Mouse (Mus musculus) adrenal gland, adult 8-10 months (tissue): ENCODE measurements around the gene Ankrd55. TPM values are rescaled to one million over a fixed set of nuclear protein-coding genes. Genes with fewer than 3 reads are reported as not detected.
A peak's percentile ranks its signal among the peaks of the same experiment; 100 is the strongest.

Experiments used
- DNase-seq: peaks from one replicate; pipeline ENCODE4 v3.0.0; 2022
- total RNA-seq, 4 experiments: library from RNA; stranded (reverse); gene quantifications; 2 replicates each; pipeline ENCODE4 v1.2.4; 2022

Gene Ankrd55
- total RNA-seq = 1 to 10 TPM; 2.0 to 4.1 (median 2.9) TPM

DNA sequence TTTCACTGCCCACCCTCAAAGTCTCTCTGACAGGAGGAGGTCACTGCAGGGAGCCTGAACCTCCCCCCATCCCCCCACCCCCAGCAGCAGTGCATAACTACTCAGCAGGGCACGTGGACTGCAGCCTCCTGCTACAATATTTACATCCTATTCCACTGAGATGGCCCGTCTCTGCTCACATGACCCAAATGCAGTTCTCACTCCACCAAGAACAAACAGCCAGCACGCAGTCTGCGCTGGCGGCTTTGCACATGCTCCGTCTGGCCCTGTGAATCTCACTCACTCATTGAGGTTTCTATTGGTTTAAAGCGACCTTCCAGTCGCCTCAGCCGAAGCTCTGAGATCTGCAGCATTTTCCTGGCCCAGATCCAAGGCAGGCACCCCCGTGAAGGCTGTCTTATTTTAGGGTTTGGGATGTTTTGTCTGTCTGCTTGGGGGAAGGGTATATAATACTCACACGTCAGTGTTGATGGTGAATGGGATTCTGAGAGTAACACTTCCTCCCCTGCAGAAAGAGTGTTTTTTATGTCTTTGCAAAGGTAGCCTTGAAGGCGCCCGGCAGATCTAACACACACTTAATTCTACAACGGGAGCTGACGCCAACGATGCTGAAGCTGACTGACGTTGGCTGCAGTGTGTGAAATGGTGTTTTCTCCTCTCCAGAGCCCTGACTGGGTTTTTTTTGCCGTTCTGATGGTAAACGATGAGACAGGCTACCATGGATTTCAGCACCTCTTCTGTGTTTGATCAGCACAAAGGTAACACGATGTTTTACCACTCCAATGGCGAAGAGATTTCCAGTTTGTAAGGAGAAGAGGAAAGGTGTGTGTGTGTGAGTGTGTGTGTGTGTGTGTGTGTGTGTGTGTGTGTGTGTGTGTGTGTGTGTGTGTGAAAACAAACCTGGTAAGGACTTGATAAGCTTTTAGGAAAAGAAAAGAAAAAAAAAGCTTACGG, at the start of gene Ankrd55:
Ankrd55 (plus strand) TSS at position 227 of the 954 bp plus-strand sequence.
- peak; percentile 47 for DNase-seq

DNA sequence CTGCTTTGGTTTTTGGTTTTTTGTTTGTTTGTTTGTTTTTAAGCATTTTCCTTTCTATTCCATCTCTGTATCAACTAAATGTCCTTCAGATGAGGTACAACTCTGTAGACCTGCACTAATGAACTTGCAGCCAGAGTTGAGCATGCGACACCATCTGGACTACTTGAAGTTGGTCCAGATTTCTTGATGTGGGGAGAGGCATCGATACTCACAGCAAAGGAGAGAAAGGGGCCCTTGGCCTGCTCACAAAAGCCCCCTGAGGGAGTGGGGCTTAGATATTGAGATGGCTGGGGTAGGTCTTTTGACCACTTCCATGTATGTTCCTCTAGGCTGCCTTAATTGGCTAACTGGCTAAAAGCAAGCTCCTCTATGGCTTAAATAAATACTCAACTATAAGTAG, 49.0 kb upstream of the Ankrd55 start:
- no peak for DNase-seq

DNA sequence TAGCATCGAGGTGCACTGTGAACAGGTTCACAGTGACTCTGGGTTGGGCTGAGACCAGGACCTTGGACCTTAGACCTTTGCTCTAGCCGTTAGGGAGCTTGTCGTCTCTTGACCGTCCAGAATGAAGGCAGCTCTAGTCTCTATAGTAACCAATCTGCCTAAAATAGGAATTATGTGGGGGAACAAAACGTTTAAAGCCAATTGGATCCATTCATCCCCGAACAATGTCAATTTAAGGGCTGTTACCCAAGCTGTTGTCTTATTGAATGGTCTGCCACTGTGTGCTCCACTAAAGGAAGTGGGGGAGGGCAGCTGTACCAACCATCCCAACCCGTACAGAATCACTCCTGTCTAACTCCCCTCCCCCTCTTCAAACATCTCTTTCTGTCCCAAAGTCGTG, 46.8 kb upstream of the Ankrd55 start:
- DNase-seq = no peak

DNA sequence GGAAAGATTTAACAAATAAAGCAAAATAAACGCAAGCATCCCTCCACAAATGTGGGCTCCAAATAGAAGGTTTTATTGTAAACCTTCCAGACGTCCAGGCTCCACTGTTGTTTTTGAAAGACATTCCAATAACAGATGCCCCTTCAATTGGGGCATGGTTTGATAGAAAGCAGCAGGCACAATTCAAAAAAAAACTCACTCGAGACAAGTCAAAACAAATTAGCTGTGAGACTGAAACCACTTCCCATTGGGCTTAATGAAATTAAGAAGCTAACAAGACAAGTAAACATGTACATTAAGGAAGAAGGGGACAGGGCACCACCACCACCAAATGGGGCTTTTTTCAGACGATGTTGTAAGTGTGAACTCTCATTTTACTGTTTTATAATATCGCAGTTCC, 43.1 kb upstream of the Ankrd55 start:
- no peak for DNase-seq

DNA sequence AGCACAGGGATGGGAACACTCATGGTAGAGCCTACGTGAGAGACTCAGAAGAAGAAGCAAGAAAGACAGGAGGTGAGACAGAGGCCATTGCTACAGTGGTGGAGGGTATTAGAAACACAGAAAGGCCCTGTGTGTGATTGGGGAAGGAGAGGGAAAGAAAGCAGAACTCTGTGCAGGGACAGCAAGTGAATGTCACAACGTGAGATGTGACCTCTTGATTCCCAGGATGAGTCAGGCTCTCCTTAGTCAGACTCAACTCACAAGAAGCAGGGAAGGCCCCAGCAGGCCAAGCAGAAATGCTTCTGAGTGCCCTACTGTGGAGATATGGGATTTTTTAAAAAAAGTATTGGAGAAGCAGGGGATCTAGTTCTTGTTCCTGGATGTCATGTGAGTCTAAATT, 36.8 kb upstream of the Ankrd55 start:
- no peak for DNase-seq

DNA sequence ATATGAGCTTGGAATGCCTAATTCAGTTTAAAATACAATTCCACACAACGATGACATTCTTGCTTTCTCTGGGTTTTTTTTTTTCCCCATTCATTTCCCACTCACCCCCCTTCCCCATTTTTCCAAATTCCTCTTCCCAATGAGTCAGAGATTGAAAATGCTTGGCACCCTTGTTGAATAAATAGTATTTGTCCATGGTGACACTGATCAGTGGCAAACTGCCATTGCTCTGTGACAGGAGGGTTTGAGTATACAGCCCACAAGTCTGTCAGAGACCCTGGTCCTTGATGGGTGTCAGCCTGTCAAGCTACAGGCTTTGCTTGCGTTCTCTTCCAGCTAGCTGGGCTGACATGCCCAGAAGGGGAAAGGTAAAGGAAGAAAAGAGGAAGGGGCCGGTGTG, 36.2 kb upstream of the Ankrd55 start:
- no peak for DNase-seq

DNA sequence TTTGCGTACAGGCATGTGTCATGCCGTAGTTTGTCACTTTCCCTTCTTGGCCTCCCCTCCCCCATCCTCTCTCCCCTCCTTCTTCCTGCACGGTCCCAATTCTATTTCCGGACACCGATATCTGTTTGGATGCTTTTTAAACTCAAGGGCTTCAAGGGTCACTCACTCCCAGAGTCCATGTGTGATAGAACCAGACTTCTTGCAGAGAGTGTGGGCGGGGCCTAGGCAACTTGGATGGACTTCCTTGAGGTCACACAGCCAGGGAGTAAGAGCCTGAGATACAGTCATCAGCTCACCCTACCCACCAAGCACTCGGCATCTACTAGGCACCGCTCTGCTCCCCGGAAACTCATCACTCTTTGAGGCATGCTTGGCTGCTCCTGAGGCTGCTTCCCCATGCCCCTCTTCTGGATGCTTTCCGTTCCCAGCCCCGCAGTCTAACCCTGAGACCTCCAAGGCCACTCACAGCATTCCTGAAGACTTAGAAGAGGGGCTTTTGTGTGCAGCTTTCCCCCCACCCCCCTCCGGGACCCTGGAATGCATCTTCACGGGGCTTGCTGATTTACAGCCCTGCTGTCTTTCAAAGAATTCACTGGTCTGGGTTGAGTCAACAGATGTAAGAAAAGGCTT, 35.1 kb upstream of the Ankrd55 start:
- no peak for DNase-seq

DNA sequence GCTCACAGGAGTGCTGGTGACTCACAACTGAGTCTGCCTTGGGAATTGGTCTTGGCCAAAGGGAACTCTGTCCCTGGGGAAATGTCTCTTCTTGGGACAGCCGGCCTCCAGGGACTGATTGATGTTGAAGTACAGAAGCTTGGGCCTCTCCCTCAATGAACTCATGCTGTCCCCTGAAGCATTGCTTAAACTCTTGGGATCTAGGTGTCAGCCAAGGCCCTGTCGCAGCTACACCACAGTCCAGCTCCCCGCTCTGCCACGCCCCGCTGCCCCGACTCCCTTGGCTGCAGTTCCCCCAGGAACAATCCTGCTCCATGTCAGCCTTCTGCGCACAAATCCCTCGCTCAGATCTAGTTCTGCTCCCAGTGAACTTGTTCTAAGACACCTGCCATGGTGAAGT, 34.1 kb upstream of the Ankrd55 start:
- peak; percentile 70 for DNase-seq

DNA sequence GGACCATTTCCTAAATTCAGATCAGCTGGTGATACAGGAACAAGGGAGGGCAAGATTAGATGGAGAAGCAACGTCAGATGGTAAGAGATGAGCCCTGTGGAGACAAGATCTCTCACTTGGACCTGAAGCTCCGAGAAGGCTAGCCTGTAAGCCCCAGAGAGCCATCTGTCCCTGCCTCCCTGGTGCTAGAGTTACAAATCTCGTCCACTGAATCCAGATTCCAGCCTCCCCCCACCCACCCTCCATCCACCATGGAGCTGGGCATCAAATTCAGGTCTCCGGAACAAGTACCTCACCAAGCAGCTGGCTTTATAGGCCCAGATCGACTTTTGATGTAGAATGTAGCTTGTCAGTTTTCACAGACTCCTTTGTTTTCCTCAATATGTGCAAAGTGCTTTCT, 32.4 kb upstream of the Ankrd55 start:
- DNase-seq = no peak

DNA sequence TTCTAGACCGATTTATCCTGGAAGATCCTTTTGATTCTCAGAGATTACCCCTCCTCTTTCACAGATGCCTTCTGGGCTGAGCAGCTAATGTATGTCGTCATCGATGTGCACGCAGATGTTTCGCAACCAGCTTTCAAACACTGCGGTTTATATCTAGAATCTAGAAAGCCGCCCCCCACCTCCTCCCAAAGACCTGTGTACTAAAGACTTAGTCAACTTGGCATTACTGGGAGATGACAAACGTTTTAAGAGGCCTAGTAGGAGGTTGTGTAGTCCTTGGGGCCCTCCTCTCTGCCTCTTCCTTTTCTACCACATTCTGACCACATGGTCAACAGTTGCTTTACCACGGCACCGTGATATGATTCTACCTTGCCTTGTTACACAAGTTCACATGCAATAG, 29.8 kb upstream of the Ankrd55 start:
- DNase-seq = no peak

DNA sequence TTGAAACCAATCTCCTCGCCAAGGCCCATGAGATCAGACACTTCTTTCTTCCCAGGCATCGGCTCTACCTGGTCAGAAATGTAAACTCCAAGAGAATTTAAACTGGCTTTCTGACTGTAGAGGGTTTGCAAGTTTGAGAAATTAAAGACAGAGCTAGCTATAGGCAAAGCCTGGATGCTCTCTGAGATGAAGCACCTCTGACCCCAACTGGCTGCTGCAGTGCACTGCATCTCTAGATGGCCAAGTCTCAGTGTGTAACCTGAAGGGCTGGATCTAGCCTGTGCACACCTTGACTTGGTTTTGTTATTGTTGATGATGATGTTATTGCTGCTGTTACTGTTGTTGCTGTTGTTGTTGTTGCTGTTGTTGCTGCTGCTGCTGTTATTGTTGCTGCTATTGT, 28.9 kb upstream of the Ankrd55 start:
- DNase-seq = peak; percentile 56

DNA sequence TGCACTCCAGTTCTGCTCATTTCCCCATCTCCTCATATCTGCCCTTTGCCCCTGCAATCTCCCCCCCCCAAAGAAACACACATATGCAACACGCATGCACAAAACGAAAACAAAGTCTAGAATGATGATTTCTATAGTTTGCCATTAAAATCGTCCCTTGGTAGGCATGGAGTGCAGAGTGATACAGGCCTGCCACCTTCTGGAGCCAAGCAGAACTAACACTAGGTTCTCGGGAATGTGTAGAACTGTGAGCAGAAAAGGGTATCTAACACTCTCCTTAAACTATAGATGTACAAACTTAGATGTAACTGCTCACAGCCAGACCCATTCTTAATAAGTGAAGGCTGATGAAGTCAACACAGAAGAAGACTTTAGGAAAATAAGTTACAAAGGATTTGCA, 23.6 kb upstream of the Ankrd55 start:
- no peak for DNase-seq

DNA sequence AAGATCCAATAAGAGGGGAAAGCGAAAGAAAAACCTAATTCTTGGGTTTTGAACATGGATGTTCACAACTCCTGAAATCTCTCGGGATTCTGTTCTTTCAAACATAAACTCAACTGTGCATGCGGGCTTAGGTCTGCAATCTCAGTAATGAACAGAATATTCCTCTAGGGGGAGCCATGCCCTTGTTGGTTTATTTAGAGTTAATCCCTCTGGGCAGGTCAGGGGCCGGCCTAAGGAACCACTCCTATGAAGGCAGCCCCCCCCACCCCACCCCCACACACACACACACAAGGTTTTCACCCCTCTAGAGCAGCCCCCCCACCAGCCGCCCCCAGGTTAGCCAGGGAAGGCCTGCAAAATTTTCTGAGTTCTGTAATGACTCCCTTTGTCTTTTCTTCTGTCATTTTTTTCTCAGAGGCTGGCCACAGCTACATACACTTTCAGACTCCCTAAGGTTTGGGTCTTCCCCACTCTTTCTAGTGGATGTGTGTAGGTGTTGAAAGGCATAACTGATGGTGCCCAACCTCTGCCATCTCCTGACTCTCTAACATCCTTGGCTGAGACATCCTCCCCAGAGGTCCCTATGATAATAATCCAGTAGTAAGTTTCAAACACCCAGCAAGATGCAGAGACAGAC, 16.2 kb upstream of the Ankrd55 start:
- no peak for DNase-seq

DNA sequence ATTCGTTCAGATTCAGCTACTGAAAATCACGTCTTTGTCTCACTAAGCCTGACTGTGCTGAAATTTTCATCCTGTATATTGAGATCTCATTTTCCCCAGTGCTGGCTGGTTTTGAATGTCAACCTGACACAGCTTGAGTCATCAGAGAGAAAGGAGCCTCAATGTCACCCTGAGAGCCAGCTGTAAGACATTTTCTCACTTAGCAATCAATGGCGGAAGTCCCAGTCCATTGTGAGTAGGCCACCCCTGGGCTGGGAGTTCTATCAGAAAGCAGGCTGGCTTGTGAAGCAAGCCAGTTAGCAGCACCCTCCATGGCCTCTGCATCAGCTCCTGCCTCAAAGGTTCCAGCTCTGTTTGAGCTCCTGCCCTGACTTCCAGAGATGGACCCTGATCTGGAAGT, 13.6 kb upstream of the Ankrd55 start:
- DNase-seq = no peak

DNA sequence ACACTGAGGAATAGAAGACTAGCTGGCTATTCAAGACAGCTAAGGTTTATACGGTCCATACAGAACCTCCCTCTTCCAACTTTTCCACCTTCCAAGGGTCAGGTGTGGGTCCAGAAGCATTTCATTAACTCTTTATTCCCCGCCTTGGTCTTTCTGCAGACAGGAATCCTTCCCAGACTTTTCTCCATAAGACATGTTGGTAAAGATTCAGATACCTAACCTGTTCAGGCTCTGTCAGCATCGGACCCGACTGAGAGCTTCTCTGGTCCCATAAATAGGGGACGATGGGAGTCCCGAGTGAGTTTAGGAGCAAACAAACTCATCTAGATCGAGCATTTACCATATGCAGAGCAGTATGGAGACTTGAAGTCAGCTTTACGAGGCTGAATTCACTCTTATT, 12.3 kb upstream of the Ankrd55 start:
- DNase-seq = no peak

DNA sequence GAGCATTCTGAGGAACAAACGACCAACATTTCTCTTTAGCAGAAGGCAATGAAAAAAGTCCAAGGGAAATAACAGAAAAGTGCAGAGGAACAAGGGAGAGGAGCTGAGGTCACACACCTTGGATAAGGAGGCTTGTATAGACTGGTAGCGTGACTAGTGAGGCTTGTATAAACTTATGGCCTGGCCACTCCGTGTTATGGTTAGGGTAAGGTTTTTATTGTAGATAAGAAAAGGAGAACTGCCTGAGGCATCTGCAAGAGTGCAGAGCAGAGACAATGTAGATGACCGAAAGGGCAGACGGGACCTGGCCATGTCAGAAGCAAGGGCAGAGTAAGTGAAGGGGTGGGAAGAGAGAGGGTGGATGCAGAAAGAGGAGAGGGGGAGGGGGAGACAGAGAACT, 10.7 kb upstream of the Ankrd55 start:
- DNase-seq = no peak

DNA sequence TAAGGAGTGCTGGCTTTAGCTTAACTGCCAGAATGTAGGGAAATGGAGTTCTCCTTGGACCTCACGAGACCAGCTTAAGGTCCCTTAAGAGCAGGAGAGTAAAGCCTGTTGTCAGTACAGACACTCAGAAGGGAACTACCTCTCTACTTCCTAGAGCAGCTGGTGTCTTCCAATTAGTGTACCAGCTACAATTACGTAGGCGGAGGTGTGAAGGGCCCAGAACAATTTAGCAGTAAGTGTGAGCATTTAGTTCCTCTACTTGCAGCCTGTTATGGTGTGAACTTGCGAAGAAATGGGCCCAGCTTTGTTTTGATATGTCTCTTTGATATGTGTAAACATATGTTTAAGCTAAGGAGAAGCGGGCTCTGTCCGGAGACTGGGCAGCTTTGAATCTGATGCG, 10.0 kb upstream of the Ankrd55 start:
- DNase-seq = no peak

DNA sequence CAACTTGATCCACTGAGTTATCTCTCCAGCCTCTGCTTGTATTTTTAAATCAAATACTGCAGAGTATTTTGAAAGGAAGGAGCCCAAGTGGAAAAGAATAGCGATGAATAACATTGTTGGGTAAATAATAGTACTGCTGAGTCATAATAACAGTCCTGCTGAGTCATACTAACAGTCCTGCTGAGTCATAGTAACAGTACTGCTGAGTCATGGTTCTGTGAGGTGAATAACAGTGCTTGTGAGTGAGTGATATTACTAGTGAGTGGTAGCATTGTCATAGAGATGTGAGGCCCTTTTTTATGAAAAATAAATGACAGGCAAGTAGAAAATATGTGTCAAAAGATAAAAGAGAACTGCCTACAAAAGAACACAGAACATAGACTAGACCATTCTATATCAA, 1.1 kb upstream of the Ankrd55 start:
- DNase-seq = no peak

DNA sequence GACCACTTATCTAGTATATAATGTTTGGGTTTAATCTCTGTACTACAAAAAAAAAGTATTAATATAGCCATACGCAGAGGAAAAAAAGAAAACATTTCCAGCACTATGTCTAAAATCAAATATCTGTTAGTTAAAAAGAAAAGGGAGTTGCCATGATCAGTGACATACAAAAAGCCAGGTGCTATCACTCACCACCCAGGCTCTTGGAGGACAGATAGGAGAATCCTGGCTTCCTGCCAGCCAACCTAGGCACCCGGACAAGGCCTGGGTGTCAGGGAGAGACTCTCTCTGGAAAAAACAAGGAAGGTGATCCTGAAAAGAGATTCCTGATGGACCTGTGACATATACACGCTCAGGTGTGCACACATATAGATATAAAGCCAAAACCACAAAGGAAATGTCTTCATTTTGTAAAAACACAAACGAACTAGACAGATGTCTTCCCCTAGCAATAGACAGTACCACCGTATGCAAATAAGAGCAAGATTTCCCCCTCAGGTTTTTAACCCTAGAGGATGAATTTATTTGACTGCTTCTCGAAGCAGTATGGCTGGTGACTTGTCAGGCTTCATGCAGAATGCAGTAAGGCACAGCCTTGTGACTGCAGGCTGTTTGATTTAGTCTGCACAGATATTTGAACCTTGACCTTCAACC, 553 bp upstream of the Ankrd55 start:
- DNase-seq = no peak

DNA sequence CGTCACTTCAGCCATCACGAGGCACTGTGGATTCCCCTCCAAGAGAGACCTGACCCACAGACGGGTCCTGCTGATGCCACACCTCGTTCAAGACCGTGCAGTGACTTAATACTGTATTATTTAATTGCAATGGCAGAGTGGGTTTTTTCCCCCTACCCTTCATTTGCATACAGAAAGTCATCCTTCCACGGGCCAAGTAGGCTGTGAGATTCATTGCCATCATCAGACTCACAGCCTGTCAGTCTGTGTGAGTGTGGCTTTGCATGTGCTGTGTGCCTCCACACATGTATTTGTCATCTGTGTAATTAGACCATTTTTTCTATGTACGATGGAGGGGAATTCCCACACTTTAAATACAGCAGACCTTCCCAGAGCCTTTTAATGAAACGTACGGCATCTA, 1.1 kb downstream of the Ankrd55 start:
- DNase-seq = no peak

DNA sequence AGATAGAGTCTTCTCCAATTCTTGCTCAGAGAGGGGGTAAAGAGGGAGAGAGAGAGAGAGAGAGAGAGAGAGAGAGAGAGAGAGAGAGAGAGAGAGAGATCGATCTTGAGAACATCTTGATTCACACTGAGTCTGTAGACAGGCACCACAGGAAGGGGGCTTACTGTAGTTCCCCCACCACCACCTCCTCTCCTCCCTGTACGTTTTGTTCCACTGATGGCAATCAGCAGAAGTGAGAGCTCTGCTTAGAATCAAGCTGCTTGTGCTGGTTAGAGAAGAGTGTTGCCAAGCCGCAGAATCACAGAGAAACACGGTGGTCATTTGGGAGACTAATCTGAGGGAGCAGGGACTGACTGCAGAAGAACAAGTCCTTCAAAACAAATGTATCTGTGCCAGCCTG, 1.7 kb downstream of the Ankrd55 start:
- no peak for DNase-seq

DNA sequence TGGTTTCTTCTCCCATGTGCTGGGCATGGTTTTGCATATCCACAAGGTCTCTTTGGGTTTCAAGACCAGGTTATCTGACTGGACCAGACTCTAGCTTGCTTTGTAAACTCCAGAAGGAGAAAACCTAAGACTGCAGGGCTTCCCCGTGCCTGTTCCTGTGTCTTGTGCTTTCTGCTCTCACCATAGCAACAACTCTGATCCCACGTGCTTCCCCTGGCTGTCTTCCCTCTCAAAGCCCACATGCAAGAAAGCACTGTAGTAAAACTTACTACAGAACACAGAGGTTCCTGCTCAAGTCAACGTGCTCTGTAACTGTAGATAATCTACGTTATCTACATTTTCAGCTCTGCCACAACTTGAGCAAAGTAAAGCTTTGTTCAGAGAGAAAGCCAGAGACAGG, 4.2 kb downstream of the Ankrd55 start:
- DNase-seq = no peak

DNA sequence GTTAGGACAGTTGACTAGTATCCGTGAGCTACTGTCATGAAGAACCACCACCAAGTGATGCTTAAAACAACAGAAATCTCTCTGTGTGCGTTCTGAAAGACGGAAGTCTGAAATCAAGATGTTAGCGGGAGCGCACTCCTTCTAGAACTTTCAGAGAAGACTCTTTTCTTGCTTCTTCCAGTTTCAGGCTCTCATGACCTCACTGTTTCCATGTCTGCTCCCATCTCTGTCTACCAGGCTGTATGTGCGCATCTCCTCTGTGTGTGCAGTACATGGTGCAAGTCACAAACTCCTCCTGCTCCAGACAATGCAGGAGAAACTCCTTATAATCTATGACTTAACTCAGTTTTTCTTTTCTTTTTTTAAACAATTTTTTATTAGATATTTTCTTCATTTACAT, 4.8 kb downstream of the Ankrd55 start:
- DNase-seq = no peak
